Mouse (Mus musculus): ENCODE measurements around the gene Prdm16. TPM values are rescaled to one million over a fixed set of nuclear protein-coding genes. Genes with fewer than 3 reads are reported as not detected.

The Prdm16 gene
- polyA plus RNA-seq, 1 experiment from 2014 or later: 22.4 TPM

- Histone ChIP-seq H3K27ac (no peak overlapping the region), H3K4me3 (no peak overlapping the region), H3K9ac (no peak overlapping the region), H3K27me3 (no peaks in the 10 kb centered on the region; the same call in 1 of the 2 replicates), H3K4me2 (no peak overlapping the region), H3K36me3 (no peaks in the 10 kb centered on the region), H3K4me1 (no peaks in the 10 kb centered on the region), H3K9me3 (no peaks in the 10 kb centered on the region)
- WGBS: 86% methylated on average over 9 of the region's 9 CpGs
- ATAC-seq (ENCODE audit: borderline replicate concordance, extremely low read depth, low FRiP score, low TSS enrichment): no peak
Measured at GRCm38 (mm10) chr4:154450441-154450840, 186.2 kb downstream of the Prdm16 start.

- Histone ChIP-seq H3K36me3 (no peaks in the 10 kb centered on the region), H3K27ac (no peak overlapping the region), H3K9me3 (no peaks in the 10 kb centered on the region), H3K4me3 (no peak overlapping the region), H3K4me1 (no peaks in the 10 kb centered on the region), H3K27me3 (no peaks in the 10 kb centered on the region; the same call in 1 of the 2 replicates), H3K9ac (no peak overlapping the region), H3K4me2 (no peak overlapping the region)
- ATAC-seq (ENCODE audit: borderline replicate concordance, extremely low read depth, low FRiP score, low TSS enrichment): no peak
- WGBS: 63% methylated on average over 4 of the region's 4 CpGs
Measured at GRCm38 (mm10) chr4:154450036-154450435, 186.6 kb downstream of the Prdm16 start.

- 0 out of 2 replicates have a peak, but pooled peaks have one; percentile 33 for ATAC-seq (ENCODE audit: borderline replicate concordance, extremely low read depth, low FRiP score, low TSS enrichment)
- H3K9me3 ChIP-seq: no peaks in the 10 kb centered on the region
- no peak overlapping the region for H3K9ac ChIP-seq
- no peaks in the 10 kb centered on the region for H3K36me3 ChIP-seq
- H3K4me1 ChIP-seq: no peaks in the 10 kb centered on the region
- H3K27ac ChIP-seq: no peak overlapping the region
- WGBS: 28% methylated on average over 3 of the region's 3 CpGs
- H3K4me3 ChIP-seq: no peak overlapping the region
- H3K27me3 ChIP-seq: peaks cover 7% of the 10 kb centered on the region; the same call in 1 of the 2 replicates
- H3K4me2 ChIP-seq: no peak overlapping the region
Measured at GRCm38 (mm10) chr4:154449343-154449742, 187.3 kb downstream of the Prdm16 start.

- H3K27me3 ChIP-seq: peaks cover 7% of the 10 kb centered on the region; the same call in 1 of the 2 replicates
- no peak overlapping the region for H3K27ac ChIP-seq
- ATAC-seq (ENCODE audit: borderline replicate concordance, extremely low read depth, low FRiP score, low TSS enrichment): no peak
- H3K4me2 ChIP-seq: no peak overlapping the region
- no peak overlapping the region for H3K4me3 ChIP-seq
- no peak overlapping the region for H3K9ac ChIP-seq
- no peaks in the 10 kb centered on the region for H3K36me3 ChIP-seq
- no peaks in the 10 kb centered on the region for H3K4me1 ChIP-seq
- 54% methylated on average over 9 of the region's 9 CpGs for WGBS
- no peaks in the 10 kb centered on the region for H3K9me3 ChIP-seq
Measured at GRCm38 (mm10) chr4:154445721-154446120, 191.0 kb downstream of the Prdm16 start.

- H3K27me3 ChIP-seq: peaks cover 7% of the 10 kb centered on the region; the same call in 1 of the 2 replicates
- H3K4me3 ChIP-seq: no peak overlapping the region
- H3K4me2 ChIP-seq: no peak overlapping the region
- H3K36me3 ChIP-seq: no peaks in the 10 kb centered on the region
- no peak for ATAC-seq (ENCODE audit: borderline replicate concordance, extremely low read depth, low FRiP score, low TSS enrichment)
- H3K4me1 ChIP-seq: 0 out of 2 replicates have a peak, but pooled peaks cover 7% of the 10 kb centered on the region
- no peaks in the 10 kb centered on the region for H3K9me3 ChIP-seq
- WGBS: 18% methylated on average over 9 of the region's 9 CpGs
- H3K27ac ChIP-seq: no peak overlapping the region
- no peak overlapping the region for H3K9ac ChIP-seq
Measured at GRCm38 (mm10) chr4:154442645-154443304, 193.9 kb downstream of the Prdm16 start.

- H3K27me3 ChIP-seq: peaks cover 3% of the 10 kb centered on the region; the same call in 1 of the 2 replicates
- H3K27ac ChIP-seq: no peak overlapping the region
- H3K4me3 ChIP-seq: no peak overlapping the region
- no peak for ATAC-seq (ENCODE audit: borderline replicate concordance, extremely low read depth, low FRiP score, low TSS enrichment)
- 56% methylated on average over 14 of the region's 14 CpGs for WGBS
- H3K9me3 ChIP-seq: no peaks in the 10 kb centered on the region
- H3K4me2 ChIP-seq: no peak overlapping the region
- H3K36me3 ChIP-seq: no peaks in the 10 kb centered on the region
- H3K4me1 ChIP-seq: 0 out of 2 replicates have a peak, but pooled peaks cover 7% of the 10 kb centered on the region
- H3K9ac ChIP-seq: no peak overlapping the region
Measured at GRCm38 (mm10) chr4:154439455-154440052, 197.1 kb downstream of the Prdm16 start.

- Histone ChIP-seq H3K9ac (no peak overlapping the region), H3K4me3 (no peak overlapping the region), H3K4me1 (0 out of 2 replicates have a peak, but pooled peaks cover 7% of the 10 kb centered on the region), H3K36me3 (no peaks in the 10 kb centered on the region), H3K9me3 (no peaks in the 10 kb centered on the region), H3K27me3 (no peaks in the 10 kb centered on the region), H3K27ac (no peak overlapping the region), H3K4me2 (no peak overlapping the region)
- no peak for ATAC-seq (ENCODE audit: borderline replicate concordance, extremely low read depth, low FRiP score, low TSS enrichment)
- 63% methylated on average over 15 of the region's 15 CpGs for WGBS
Measured at GRCm38 (mm10) chr4:154438610-154439009, 198.1 kb downstream of the Prdm16 start.

- H3K27ac ChIP-seq: no peak overlapping the region
- WGBS: 70% methylated on average over 2 of the region's 2 CpGs
- ATAC-seq (ENCODE audit: borderline replicate concordance, extremely low read depth, low FRiP score, low TSS enrichment): no peak
Measured at GRCm38 (mm10) chr4:154429770-154430169, 206.9 kb downstream of the Prdm16 start.

GRCm38 (mm10) chr4:154426901-154427300 lies 209.8 kb downstream of the Prdm16 start:
- Histone ChIP-seq H3K9ac (no peak overlapping the region), H3K4me1 (peaks cover 19% of the 10 kb centered on the region), H3K9me3 (no peaks in the 10 kb centered on the region), H3K4me3 (no peak overlapping the region), H3K27me3 (no peaks in the 10 kb centered on the region; the same call in 1 of the 2 replicates), H3K4me2 (no peak overlapping the region), H3K27ac (no peak overlapping the region), H3K36me3 (no peaks in the 10 kb centered on the region)
- ATAC-seq (ENCODE audit: borderline replicate concordance, extremely low read depth, low FRiP score, low TSS enrichment): no peak
- WGBS: 68% methylated on average over 7 of the region's 7 CpGs

More at GRCm38 (mm10) chr4:154429770-154430169, 206.9 kb downstream of the Prdm16 start:
- Histone ChIP-seq H3K27me3 (no peaks in the 10 kb centered on the region; the same call in 1 of the 2 replicates), H3K9ac (no peak overlapping the region), H3K36me3 (no peaks in the 10 kb centered on the region), H3K9me3 (no peaks in the 10 kb centered on the region), H3K4me2 (no peak overlapping the region), H3K4me1 (peaks cover 9% of the 10 kb centered on the region), H3K4me3 (no peak overlapping the region)

- 43% methylated on average over 17 of the region's 17 CpGs for WGBS
- Histone ChIP-seq H3K9ac (no peak overlapping the region), H3K4me1 (peaks cover 19% of the 10 kb centered on the region), H3K27ac (no peak overlapping the region), H3K4me3 (no peak overlapping the region), H3K9me3 (no peaks in the 10 kb centered on the region), H3K36me3 (no peaks in the 10 kb centered on the region), H3K27me3 (no peaks in the 10 kb centered on the region; the same call in 1 of the 2 replicates), H3K4me2 (no peak overlapping the region)
- ATAC-seq (ENCODE audit: borderline replicate concordance, extremely low read depth, low FRiP score, low TSS enrichment): no peak
Measured at GRCm38 (mm10) chr4:154425284-154425683, 211.4 kb downstream of the Prdm16 start.

- H3K9ac ChIP-seq: no peak overlapping the region
- no peak overlapping the region for H3K4me3 ChIP-seq
- no peaks in the 10 kb centered on the region for H3K36me3 ChIP-seq
- peaks cover 19% of the 10 kb centered on the region for H3K4me1 ChIP-seq
- no peaks in the 10 kb centered on the region for H3K9me3 ChIP-seq
- H3K27ac ChIP-seq: no peak overlapping the region
- WGBS: 25% methylated on average over 11 of the region's 11 CpGs
- no peak overlapping the region for H3K4me2 ChIP-seq
- H3K27me3 ChIP-seq: peaks cover 2% of the 10 kb centered on the region; the same call in 1 of the 2 replicates
- no peak; the same call in 1 of the 2 replicates for ATAC-seq (ENCODE audit: borderline replicate concordance, extremely low read depth, low FRiP score, low TSS enrichment)
Measured at GRCm38 (mm10) chr4:154424681-154425080, 212.0 kb downstream of the Prdm16 start.

- Histone ChIP-seq H3K4me3 (no peak overlapping the region), H3K36me3 (no peaks in the 10 kb centered on the region), H3K9ac (no peak overlapping the region), H3K27ac (no peak overlapping the region), H3K4me1 (peaks cover 19% of the 10 kb centered on the region), H3K9me3 (no peaks in the 10 kb centered on the region), H3K4me2 (no peak overlapping the region), H3K27me3 (peaks cover 2% of the 10 kb centered on the region; the same call in 1 of the 2 replicates)
- WGBS: 15% methylated on average over 10 of the region's 10 CpGs
- ATAC-seq (ENCODE audit: borderline replicate concordance, extremely low read depth, low FRiP score, low TSS enrichment): no peak
Measured at GRCm38 (mm10) chr4:154422431-154422913, 214.2 kb downstream of the Prdm16 start.
